Mouse (Mus musculus) neutrophil, adult 5-6 weeks (primary cell): ENCODE measurements around the gene Lipo2. TPM values are rescaled to one million over a fixed set of nuclear protein-coding genes. Genes with fewer than 3 reads are reported as not detected.
"Not testable (repeated sequence)": the region's sequence is repeated elsewhere in the genome, so short reads cannot be mapped to it uniquely, and the experiment has no call there.

Experiments used
- ATAC-seq: fragments of 151-379, 151-347 bp; 2 replicates; pipeline ENCODE4 v1.8.0; 2017; ENCODE audit warnings: mild to moderate bottlenecking, moderate TSS enrichment; ENCODE audit not compliant: insufficient number of reproducible peaks, poor library complexity, low FRiP score, severe bottlenecking; ENCODE audit errors: extremely low read depth
- total RNA-seq: library from RNA; stranded (forward); fragments of 200-1000 nt; gene quantifications from 2 replicates; pipeline ENCODE4 v1.2.3, GENCODE M21; 2017

The Lipo2 gene
- total RNA-seq: not detected in 2 replicates

- not testable (repeated sequence) for ATAC-seq
Observed at GRCm38 (mm10) chr19:33751259-33751658, at the start of gene Lipo2. Gene Lipo2, minus strand, starts transcription at chr19:33751359.

- ATAC-seq: not testable (repeated sequence)
Observed at GRCm38 (mm10) chr19:33787359-33787758, 36.2 kb upstream of the Lipo2 start, which contains the start of gene Lipo1. Gene Lipo1, minus strand, starts transcription at chr19:33787459.

GRCm38 (mm10) chr19:33786576-33787277 lies 35.6 kb upstream of the Lipo2 start:
- ATAC-seq: no peak

GRCm38 (mm10) chr19:33761287-33762086 lies 10.3 kb upstream of the Lipo2 start, which contains the start of gene Lipo3:
Gene Lipo3, minus strand, starts transcription at chr19:33761951.
- ATAC-seq: peak; percentile 66

Other genes starting within 250 kb of the Lipo2 start
- gene Lipo4, start 233.6 kb downstream of the Lipo2 start, total RNA-seq: not detected in 2 replicates
- gene Gm8978, start 126.1 kb downstream of the Lipo2 start, total RNA-seq: not detected in 2 replicates
- 2.6 and 3.4 TPM in 2 replicates for gene Lipo3, start 10.6 kb upstream of the Lipo2 start, total RNA-seq
- gene Lipo1, start 36.1 kb upstream of the Lipo2 start, total RNA-seq: not detected in 2 replicates
- gene Lipf, start 209.8 kb upstream of the Lipo2 start, total RNA-seq: not detected in 2 replicates